Mouse (Mus musculus) olfactory bulb, adult 2 months (tissue): ENCODE results near the gene Prmt7. TPM values are rescaled to one million over a fixed set of nuclear protein-coding genes. Genes with fewer than 3 reads are reported as not detected.

Source experiments
- H3K27ac ChIP-seq: fragments of 200-500 bp; 2 replicates; pipeline ENCODE4 v1.5.1; 2012; ENCODE audit warnings: low read depth, low read length; ENCODE audit not compliant: insufficient read depth
- H3K4me1 ChIP-seq: fragments of 200-500 bp; 2 replicates; pipeline ENCODE4 v1.6.1; 2012; ENCODE audit warnings: low read length; ENCODE audit not compliant: control insufficient read depth, insufficient read depth
- H3K4me3 ChIP-seq: fragments of 200-500 bp; 2 replicates; pipeline ENCODE4 v1.5.1; 2012; ENCODE audit warnings: mild to moderate bottlenecking, low read depth, low read length, moderate library complexity; ENCODE audit not compliant: insufficient read depth
- CTCF ChIP-seq: fragments of 200-500 bp; IDR thresholded peaks from 2 replicates; pipeline ENCODE4 v1.5.1; 2012; ENCODE audit warnings: low read depth, mild to moderate bottlenecking, low read length, moderate library complexity; ENCODE audit not compliant: insufficient read depth
- POLR2A ChIP-seq: fragments of 200-500 bp; IDR thresholded peaks from 2 replicates; pipeline ENCODE4 v1.6.1; 2012; ENCODE audit warnings: mild to moderate bottlenecking, low read depth, low read length, moderate library complexity; ENCODE audit not compliant: insufficient read depth
- WGBS: fragments of 180-500 bp; shearing (Covaris S2); methylation state at CpG from one replicate; pipeline ENCODE4 v1.1.7; 2018; 5-methylcytosine and 5-hydroxymethylcytosine counted together
- polyA plus RNA-seq: library from polyadenylated mRNA; stranded (reverse); fragments of >200 nt; gene quantifications from 2 replicates; pipeline ENCODE4 v1.2.4, GENCODE M21; 2012; ENCODE audit warnings: low replicate concordance; ENCODE audit not compliant: missing spikeins, insufficient read depth, insufficient read length

Gene Prmt7
- polyA plus RNA-seq, 1 experiment = not detected

DNA sequence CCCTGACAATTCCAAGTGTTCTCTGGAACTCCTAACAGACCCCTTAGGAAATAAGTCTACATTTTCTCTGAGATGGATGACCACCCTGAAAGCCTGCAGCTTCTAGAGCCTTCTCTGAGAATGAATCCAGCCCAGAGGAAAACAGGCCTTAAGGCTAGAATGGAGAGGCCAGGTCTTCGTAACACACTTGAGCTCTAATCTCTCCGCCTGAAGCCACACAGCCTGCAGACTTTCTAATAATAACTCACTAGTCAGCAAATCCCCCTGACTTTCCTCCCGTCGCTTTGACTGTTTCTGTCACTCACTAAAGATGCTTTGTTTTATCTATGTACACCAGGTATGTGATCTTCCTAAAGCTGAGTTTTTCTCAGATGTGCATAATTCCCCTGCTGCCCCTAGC lies 60.6 kb downstream of the Prmt7 start:
- 75% methylated on average over 4 of the region's 4 CpGs for WGBS
- peaks cover 26% of the 10 kb centered on the region for H3K4me1 ChIP-seq
- H3K27ac ChIP-seq = no peak overlapping the region
- H3K4me3 ChIP-seq = no peak overlapping the region
- TF ChIP-seq POLR2A (no peak), CTCF (no peak)

DNA sequence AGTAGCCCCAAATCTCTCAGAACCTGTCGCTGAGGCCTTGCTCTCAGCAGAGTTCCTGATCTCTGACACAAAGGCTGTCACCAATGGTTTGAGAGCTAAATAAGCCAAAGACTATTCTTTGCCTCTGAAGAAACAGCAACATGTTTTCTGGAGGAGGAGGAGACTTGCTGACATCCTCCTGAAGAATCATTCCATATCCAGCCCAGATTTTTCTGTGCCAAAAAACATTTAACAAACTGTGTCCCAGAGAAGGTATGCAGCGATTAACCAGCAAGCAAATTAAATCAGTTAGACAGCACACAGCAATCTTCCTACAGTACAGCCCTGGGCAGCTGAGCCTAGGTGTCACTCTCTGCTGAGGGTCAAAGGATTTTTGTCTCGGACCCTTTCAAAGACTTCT lies 62.7 kb downstream of the Prmt7 start:
- TF ChIP-seq POLR2A (no peak), CTCF (no peak)
- peaks cover 23% of the 10 kb centered on the region for H3K4me1 ChIP-seq
- no peak overlapping the region for H3K27ac ChIP-seq
- 93% methylated on average over 3 of the region's 3 CpGs for WGBS
- no peak overlapping the region for H3K4me3 ChIP-seq

DNA sequence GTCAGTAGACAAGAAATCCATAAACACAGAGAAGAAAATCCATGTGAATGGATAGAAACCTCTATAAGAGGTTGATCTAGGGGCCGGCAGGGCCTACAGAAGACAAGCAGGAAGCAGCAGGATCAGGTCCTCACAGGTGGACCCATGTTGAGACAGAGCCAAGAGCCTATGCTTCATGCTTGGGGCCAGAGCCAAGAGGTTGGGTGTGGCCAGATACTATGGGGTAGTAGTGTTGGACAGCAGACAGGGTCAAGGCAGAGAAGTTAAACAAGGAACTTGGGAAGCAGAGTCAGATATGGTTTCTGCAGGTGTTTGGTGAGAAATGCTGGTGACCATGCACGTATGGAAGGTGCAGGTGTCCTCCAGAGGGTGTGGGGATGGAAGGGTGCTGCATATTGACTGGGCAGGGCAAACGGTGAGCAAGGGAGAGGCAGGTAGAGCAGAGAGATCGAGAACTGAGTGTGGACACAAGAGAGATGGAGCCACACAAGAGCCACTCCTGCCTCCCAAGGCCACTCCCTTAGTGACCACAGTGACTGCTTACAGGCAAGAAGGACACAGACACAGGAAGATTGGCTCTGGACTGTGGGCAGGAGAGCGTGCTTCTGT lies 66.1 kb downstream of the Prmt7 start:
- 98% methylated on average over 5 of the region's 5 CpGs for WGBS
- Histone ChIP-seq H3K27ac (no peak overlapping the region), H3K4me1 (no peaks in the 10 kb centered on the region), H3K4me3 (no peak overlapping the region)
- TF ChIP-seq CTCF (no peak), POLR2A (no peak)

DNA sequence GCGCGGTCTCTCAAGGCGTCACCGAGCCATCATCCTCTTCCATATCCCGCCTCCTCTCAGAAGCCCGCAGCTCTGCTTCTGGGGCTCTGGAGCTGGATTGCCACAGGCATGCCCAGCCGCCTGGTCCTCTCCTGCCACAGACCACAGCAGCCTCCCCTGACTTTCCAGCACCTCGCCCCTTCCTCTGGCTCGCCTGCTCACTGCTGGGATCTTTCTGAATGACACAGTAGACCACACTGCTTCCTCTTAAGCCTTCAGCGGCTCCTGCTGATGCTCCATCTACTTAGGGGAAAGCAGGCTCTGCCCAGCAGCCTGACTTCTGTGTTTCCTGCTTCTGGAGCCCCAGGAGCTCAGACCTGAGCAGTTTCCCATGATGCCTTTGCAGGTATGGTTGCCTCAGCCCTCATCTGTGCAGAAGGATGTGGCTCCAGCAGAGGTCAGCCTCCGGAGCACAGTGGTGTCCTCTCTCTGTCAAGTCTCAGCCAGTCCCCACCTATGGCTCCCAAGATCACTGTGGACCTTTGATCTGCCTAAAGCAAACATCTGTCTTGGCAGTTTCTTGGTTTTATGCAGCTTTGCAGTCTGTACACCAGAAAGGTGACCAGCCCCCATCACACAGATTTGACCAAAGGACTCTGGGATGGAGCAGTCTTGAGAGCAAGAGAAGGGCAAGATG lies 67.8 kb downstream of the Prmt7 start:
- Histone ChIP-seq H3K4me1 (no peaks in the 10 kb centered on the region), H3K27ac (no peak overlapping the region), H3K4me3 (no peak overlapping the region)
- WGBS = 92% methylated on average over 11 of the region's 11 CpGs
- TF ChIP-seq CTCF (no peak), POLR2A (no peak)

DNA sequence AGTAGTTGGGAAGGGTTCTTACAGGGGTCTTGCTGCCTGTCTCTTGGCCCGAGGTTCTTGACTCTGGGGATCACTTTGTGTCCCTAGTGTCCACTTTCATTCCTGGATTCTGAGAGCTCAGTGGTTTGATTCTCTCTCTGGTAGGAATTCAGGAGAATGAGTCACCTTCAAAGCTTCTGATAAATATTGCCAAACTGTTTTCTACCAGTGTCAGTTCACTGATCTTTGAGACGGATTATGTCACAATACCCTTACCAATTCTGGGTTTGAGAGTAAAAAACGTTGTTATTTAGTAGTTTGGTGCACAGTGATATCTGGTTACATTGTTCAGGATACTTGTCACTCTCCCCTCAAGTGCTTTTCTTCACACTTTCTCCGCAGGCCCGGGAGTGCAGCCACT lies 69.4 kb downstream of the Prmt7 start:
- 81% methylated on average over 5 of the region's 5 CpGs for WGBS
- Histone ChIP-seq H3K4me3 (no peak overlapping the region), H3K4me1 (no peaks in the 10 kb centered on the region), H3K27ac (no peak overlapping the region)
- no peak for TF ChIP-seq CTCF
- no peak for TF ChIP-seq POLR2A

DNA sequence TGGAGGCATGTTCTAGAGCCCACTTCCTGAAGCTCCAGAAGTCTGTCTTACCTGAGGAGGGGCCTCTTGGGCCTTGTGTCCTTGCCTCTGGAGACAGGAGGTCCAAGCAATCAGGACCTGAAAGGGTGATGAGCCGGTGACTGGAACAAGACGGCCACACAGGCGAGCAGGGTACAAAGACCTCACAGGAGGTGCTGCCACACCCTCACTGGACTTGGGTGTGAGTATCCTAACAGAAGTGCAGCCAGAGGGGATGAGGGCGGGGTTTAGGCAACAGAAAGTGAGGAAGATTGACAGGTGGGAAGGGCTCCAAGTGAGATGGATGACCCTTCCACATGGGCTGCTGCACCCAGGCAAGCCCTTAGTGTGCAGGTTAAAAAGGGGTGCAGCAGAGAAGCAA lies 70.1 kb downstream of the Prmt7 start:
- TF ChIP-seq POLR2A (no peak), CTCF (no peak)
- Histone ChIP-seq H3K4me1 (no peaks in the 10 kb centered on the region), H3K27ac (no peak overlapping the region), H3K4me3 (no peak overlapping the region)
- 84% methylated on average over 4 of the region's 4 CpGs for WGBS

DNA sequence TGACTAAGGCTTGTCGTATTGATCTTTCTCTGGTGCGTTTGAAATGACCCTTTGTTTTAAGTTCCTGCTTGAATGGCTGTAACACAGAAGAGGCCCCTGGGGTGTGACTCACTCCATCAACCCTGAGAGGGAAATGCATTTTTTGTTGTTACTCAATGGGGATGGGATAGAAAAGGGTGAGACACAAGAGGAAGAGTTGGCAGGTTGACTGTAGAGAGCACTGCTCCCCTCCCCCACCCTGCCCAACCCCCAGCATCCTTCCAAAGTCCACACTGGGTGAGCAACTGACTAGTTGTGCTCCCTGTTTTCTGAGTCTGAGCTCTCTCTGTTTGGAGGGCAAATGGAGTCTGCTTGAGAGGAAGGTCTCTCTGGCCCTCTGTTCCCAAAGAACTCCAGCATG lies 76.7 kb downstream of the Prmt7 start:
- H3K27ac ChIP-seq = no peak overlapping the region
- no peak overlapping the region for H3K4me3 ChIP-seq
- no peak for TF ChIP-seq POLR2A
- no peak for TF ChIP-seq CTCF
- 75% methylated on average over 2 of the region's 2 CpGs for WGBS
- H3K4me1 ChIP-seq = no peaks in the 10 kb centered on the region

DNA sequence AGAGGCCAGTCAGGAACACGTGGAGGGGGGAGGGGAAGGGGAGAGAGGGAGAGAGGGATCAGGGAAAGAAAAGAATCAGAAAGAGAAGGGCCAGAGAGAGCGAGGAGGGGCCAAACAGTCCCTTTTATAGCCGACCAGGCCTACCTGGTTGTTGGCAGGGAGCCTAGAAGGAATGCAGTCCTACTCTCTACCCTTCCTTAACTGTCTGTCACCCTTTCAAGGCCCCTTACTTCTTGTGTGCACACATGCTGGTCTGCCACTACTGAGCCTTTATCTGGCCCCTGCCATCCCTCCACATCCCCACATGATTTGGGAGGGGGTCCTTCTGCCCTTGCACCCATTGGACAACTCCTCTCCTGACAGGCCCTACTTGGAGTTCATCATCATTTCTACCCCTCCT lies 78.0 kb downstream of the Prmt7 start:
- H3K27ac ChIP-seq = no peak overlapping the region
- no peak overlapping the region for H3K4me3 ChIP-seq
- no peak for TF ChIP-seq CTCF
- TF ChIP-seq POLR2A = no peak
- H3K4me1 ChIP-seq = no peaks in the 10 kb centered on the region
- WGBS = 58% methylated on average over 3 of the region's 3 CpGs

DNA sequence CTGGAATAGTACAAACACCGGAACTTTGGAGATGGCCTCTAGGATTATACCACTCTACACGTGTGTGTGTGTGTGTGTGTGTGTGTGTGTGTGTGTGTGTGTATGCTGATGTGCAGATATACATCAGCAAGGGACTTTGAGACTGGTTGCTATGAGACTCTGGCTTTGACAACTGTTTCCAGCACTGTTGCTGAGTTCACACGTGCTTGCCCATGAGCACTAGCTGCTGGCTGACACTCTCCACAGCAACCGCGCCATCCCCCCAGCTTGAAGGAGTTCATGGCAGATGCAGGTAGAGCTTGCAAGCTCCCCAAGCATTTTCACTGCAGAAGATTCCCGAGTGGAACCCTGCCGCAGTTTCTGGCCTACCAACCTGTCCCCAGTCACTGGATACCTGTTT lies 78.7 kb downstream of the Prmt7 start:
- Histone ChIP-seq H3K27ac (no peak overlapping the region), H3K4me3 (no peak overlapping the region), H3K4me1 (no peaks in the 10 kb centered on the region)
- WGBS = 82% methylated on average over 7 of the region's 7 CpGs
- TF ChIP-seq CTCF (no peak), POLR2A (no peak)
